Mouse (Mus musculus): ENCODE data around the gene Mtif3. TPM values are rescaled to one million over a fixed set of nuclear protein-coding genes. Genes with fewer than 3 reads are reported as not detected.
"Not testable (repeated sequence)": the region's sequence is repeated elsewhere in the genome, so short reads cannot be mapped to it uniquely, and the experiment has no call there.

Gene Mtif3
- polyA plus RNA-seq, 1 experiment from 2014 or later: 28.5 TPM

DNA sequence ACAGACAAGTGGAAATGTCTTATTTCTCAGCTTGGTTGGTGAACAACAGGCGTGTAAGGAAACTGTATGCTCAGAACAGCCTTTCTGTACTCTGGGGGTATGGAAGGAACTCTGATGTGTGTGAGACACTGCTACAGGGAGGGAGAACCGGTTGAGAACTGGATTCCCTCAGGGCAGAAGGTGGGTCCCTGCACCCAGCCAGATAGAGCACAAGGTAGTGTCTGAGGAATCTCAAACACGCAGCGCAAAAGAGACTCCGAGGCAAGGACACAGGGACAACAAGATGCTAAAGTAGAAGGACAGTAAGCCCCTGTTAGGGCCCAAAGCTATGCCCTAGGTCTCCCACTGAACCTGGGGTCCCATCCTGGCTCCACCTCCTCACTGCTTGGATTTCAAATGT is 36.9 kb downstream of the Mtif3 start:
- Histone ChIP-seq H3K4me3 (replicated peaks; ENCODE audit: low read length) (no peak overlapping the region), H3K27ac (no peak overlapping the region), H3K27me3 (ENCODE audit: control insufficient read depth, insufficient read depth, low read length) (no peaks in the 10 kb centered on the region), H3K4me1 (replicated peaks; ENCODE audit: control insufficient read depth, insufficient read depth, low read length) (no peaks in the 10 kb centered on the region), H3K4me2 (replicated peaks) (no peak overlapping the region), H3K36me3 (replicated peaks; ENCODE audit: control insufficient read depth, insufficient read depth) (no peaks in the 10 kb centered on the region), H3K9ac (no peak overlapping the region), H3K9me3 (ENCODE audit: control insufficient read depth, low read length) (0 out of 2 replicates have a peak, but pooled peaks cover 4% of the 10 kb centered on the region)
- 89% methylated on average over 5 of the region's 5 CpGs for WGBS
- no peak for ATAC-seq (ENCODE audit: low FRiP score)
- no peak for DNase-seq (ENCODE audit: low spot score)

DNA sequence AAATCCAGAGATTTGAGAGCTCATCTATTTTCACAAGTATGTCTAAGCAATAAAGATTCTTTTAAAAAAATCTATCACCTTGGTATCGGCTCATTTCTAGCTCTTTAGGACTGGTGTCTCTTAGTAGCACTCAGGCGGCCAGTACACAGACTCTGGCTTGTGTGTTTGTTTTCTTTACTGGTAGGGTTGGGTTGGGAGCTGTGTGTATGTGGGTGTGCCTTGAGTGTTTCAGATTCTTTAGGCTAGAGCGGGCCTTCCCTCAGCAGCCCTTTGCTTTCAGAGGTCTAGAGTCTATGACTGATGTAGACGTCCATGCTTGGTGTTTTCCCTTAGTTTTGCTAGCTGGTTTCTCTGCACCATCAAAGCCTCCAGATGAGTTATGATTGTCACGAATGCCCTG is 40.1 kb downstream of the Mtif3 start:
- Histone ChIP-seq H3K9me3 (ENCODE audit: control insufficient read depth, low read length) (0 out of 2 replicates have a peak, but pooled peaks cover 4% of the 10 kb centered on the region), H3K36me3 (replicated peaks; ENCODE audit: control insufficient read depth, insufficient read depth) (no peaks in the 10 kb centered on the region), H3K4me3 (replicated peaks; ENCODE audit: low read length) (no peak overlapping the region), H3K4me1 (replicated peaks; ENCODE audit: control insufficient read depth, insufficient read depth, low read length) (peaks cover 9% of the 10 kb centered on the region), H3K27me3 (ENCODE audit: control insufficient read depth, insufficient read depth, low read length) (no peaks in the 10 kb centered on the region), H3K9ac (no peak overlapping the region), H3K27ac (no peak overlapping the region), H3K4me2 (replicated peaks) (no peak overlapping the region)
- no peak for ATAC-seq (ENCODE audit: low FRiP score)
- DNase-seq (ENCODE audit: low spot score): no peak
- 88% methylated on average over 5 of the region's 5 CpGs for WGBS

DNA sequence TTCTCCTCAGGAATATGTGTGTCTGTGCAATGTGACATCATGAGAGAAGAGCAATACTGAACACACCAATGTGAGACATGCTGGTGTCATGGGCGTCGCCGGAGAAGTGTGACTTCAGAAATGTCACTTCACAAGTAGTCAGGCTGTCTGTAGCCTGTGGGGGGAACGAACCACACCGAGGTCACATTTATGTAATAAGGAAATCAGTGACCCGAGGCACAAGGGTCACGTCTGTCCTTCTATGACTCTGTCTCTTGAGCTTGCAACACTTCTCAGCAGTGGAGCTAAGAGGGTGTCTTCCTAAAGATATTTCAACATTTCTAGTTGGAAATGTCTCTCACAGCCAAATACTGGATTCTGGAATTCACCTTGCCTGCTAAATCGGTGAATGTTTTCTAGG is 42.4 kb downstream of the Mtif3 start:
- Histone ChIP-seq H3K9ac (peak overlapping the region; percentile 51; the same call in 1 of the 2 replicates), H3K4me3 (replicated peaks; ENCODE audit: low read length) (peak overlapping the region; percentile 25; the same call in 1 of the 2 replicates), H3K4me1 (replicated peaks; ENCODE audit: control insufficient read depth, insufficient read depth, low read length) (peaks cover 9% of the 10 kb centered on the region), H3K27ac (no peak overlapping the region), H3K36me3 (replicated peaks; ENCODE audit: control insufficient read depth, insufficient read depth) (no peaks in the 10 kb centered on the region), H3K9me3 (ENCODE audit: control insufficient read depth, low read length) (0 out of 2 replicates have a peak, but pooled peaks cover 4% of the 10 kb centered on the region), H3K27me3 (ENCODE audit: control insufficient read depth, insufficient read depth, low read length) (no peaks in the 10 kb centered on the region), H3K4me2 (replicated peaks) (peak overlapping the region; percentile 60)
- 38% methylated on average over 8 of the region's 8 CpGs for WGBS
- DNase-seq (ENCODE audit: low spot score) (no peak), ATAC-seq (ENCODE audit: low FRiP score) (no peak)

DNA sequence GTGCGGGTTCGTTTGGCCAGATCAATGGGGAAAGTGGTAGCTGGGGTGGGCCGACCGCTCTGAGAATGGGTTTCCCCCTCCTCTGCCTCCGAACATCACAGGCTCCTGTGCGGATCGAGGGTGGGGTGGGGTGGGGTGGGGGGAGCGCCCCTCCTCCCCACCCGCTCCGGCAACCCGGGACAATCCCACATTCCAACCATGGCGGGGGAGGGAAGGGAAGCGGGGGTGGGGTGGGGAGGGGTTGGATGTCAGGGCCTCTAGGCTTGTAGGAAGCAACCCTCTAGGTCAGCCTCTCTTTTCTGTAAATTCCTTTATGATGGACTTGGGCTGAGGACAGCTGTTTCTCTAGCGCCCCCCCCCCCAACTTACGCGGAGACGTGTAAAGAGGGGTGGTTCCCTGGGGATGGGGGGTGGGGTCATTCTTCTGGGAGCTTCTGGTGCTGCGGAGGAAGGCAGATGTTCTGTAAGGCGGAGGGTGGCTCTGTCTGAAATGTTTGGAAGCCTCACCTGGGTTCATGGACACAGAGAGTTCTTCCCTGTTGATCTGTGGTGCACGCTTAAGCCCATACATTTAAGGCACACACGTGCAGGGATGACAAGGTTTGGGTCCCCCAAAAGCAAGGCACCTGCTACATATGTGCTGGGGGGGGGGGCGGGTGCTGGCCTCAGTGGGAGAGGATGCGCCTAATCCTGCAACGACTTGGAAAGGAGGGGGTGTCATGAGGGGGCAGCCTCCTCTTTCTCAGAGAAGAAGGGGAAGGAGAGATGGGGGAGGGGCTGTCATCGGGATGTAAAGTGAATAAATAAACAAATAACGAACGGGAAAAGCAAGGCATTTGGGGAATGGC is 43.1 kb downstream of the Mtif3 start:
- Histone ChIP-seq H3K9me3 (ENCODE audit: control insufficient read depth, low read length) (0 out of 2 replicates have a peak, but pooled peaks cover 3% of the 10 kb centered on the region), H3K4me3 (replicated peaks; ENCODE audit: low read length) (peak overlapping the region; percentile 25), H3K4me1 (replicated peaks; ENCODE audit: control insufficient read depth, insufficient read depth, low read length) (peaks cover 9% of the 10 kb centered on the region), H3K27ac (no peak overlapping the region), H3K4me2 (replicated peaks) (peak overlapping the region; percentile 60), H3K9ac (peak overlapping the region; percentile 51), H3K27me3 (ENCODE audit: control insufficient read depth, insufficient read depth, low read length) (no peaks in the 10 kb centered on the region), H3K36me3 (replicated peaks; ENCODE audit: control insufficient read depth, insufficient read depth) (no peaks in the 10 kb centered on the region)
- WGBS: 4% methylated on average over 21 of the region's 27 CpGs
- ATAC-seq (ENCODE audit: low FRiP score) (peak; percentile 48; the same call in 1 of the 2 replicates), DNase-seq (ENCODE audit: low spot score) (peak; percentile 29)

DNA sequence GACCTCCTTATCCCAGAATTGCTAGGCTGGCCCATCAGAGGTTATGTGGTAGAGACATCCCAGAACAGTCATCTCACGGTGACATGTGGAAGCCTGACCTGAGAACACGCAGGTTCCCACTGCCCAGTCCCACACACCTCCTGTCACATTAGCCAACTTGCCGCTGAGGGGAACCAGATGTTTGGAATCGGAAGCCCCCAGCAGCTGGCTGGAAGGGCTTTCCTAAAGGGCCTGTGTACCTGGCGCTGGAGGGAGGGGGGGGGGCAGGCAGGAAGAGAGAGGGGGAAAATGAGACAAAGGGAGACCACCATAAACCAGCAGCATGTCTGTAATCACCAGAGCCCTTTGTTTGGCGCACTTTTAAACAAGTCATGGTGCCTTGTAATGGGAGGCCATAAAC is 43.7 kb downstream of the Mtif3 start:
- DNase-seq (ENCODE audit: low spot score) (no peak), ATAC-seq (ENCODE audit: low FRiP score) (no peak)
- H3K9ac ChIP-seq: peak overlapping the region; percentile 51; the same call in 1 of the 2 replicates

DNA sequence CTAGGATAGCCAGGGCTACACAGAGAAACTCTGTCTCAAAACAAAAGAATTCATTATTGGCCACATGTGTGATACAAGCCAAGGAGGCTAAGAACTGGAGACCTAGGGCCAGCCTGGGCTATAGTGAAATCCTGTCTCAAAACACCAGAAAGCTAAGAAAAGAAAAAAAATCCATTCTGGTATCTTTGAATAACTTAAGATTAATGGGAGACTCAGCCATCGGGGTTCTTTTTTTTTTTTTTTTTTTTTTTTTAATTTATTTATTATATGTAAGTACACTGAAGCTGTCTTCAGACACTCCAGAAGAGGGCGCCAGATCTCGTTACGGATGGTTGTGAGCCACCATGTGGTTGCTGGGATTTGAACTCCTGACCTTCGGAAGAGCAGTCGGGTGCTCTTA is 46.2 kb downstream of the Mtif3 start:
- not testable (repeated sequence) for ATAC-seq (ENCODE audit: low FRiP score); H3K9me3 ChIP-seq (ENCODE audit: control insufficient read depth, low read length); H3K4me1 ChIP-seq (replicated peaks; ENCODE audit: control insufficient read depth, insufficient read depth, low read length); H3K4me2 ChIP-seq (replicated peaks); H3K27me3 ChIP-seq (ENCODE audit: control insufficient read depth, insufficient read depth, low read length); H3K36me3 ChIP-seq (replicated peaks; ENCODE audit: control insufficient read depth, insufficient read depth); H3K4me3 ChIP-seq (replicated peaks; ENCODE audit: low read length); H3K27ac ChIP-seq; DNase-seq (ENCODE audit: low spot score); H3K9ac ChIP-seq
- WGBS: 82% methylated on average over 6 of the region's 6 CpGs

More for the DNA sequence above, 43.7 kb downstream of the Mtif3 start:
- Histone ChIP-seq H3K4me3 (replicated peaks; ENCODE audit: low read length) (peak overlapping the region; percentile 25), H3K27me3 (ENCODE audit: control insufficient read depth, insufficient read depth, low read length) (no peaks in the 10 kb centered on the region), H3K4me2 (replicated peaks) (peak overlapping the region; percentile 60), H3K4me1 (replicated peaks; ENCODE audit: control insufficient read depth, insufficient read depth, low read length) (peaks cover 9% of the 10 kb centered on the region), H3K36me3 (replicated peaks; ENCODE audit: control insufficient read depth, insufficient read depth) (no peaks in the 10 kb centered on the region), H3K27ac (no peak overlapping the region), H3K9me3 (ENCODE audit: control insufficient read depth, low read length) (no peaks in the 10 kb centered on the region)
- WGBS: 22% methylated on average over 6 of the region's 6 CpGs

DNA sequence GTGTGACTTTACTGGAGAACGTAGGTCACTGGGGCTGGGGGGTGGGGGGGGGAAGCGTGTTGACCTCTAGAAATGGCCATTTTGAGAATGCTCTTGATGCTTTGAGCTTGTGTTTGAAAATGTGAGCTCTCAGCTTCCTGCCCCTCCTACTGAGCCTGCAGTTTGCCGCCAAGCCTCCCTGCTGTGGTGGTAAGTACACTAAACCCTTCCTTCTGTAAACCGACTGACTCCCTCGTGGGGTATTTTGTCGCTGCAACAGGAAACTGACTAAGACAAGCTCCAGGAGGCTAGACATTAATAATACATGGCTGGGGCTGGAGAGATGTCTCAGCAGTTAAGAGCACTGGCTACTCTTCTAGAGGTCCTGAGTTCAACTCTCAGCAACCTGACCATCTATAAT is 46.8 kb downstream of the Mtif3 start:
- WGBS: 45% methylated on average over 6 of the region's 6 CpGs
- ATAC-seq (ENCODE audit: low FRiP score): no peak
- H3K9me3 ChIP-seq (ENCODE audit: control insufficient read depth, low read length): no peaks in the 10 kb centered on the region

DNA sequence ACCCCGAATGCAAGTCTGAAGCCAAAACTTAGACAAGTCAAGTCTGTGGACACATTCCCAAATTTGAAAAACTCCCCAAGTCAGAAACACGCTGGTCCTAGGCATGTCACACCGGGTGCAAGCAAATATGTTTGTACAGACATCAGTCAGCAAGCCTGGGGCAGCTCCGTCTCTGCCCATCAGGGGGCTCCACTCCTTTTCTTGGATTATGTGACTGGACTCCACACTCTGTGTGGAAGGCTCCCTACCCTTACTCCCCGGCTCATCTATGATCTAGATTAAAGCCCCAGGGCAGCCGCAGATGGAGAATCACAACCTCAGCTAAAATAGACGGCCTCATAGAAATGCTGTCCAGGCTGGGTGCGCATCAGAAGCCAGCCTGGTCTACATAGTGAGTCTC is 47.3 kb downstream of the Mtif3 start:
- Histone ChIP-seq H3K9me3 (ENCODE audit: control insufficient read depth, low read length) (no peaks in the 10 kb centered on the region), H3K27ac (no peak overlapping the region), H3K4me1 (replicated peaks; ENCODE audit: control insufficient read depth, insufficient read depth, low read length) (peaks cover 9% of the 10 kb centered on the region), H3K36me3 (replicated peaks; ENCODE audit: control insufficient read depth, insufficient read depth) (no peaks in the 10 kb centered on the region), H3K4me2 (replicated peaks) (no peak overlapping the region), H3K9ac (no peak overlapping the region), H3K27me3 (ENCODE audit: control insufficient read depth, insufficient read depth, low read length) (0 out of 2 replicates have a peak, but pooled peaks cover 6% of the 10 kb centered on the region), H3K4me3 (replicated peaks; ENCODE audit: low read length) (no peak overlapping the region)
- no peak for ATAC-seq (ENCODE audit: low FRiP score)
- no peak for DNase-seq (ENCODE audit: low spot score)
- 77% methylated on average over 8 of the region's 8 CpGs for WGBS

More for the DNA sequence above, 46.8 kb downstream of the Mtif3 start:
- no peak overlapping the region for H3K9ac ChIP-seq
- DNase-seq (ENCODE audit: low spot score): no peak
- H3K4me3 ChIP-seq (replicated peaks; ENCODE audit: low read length): no peak overlapping the region
- peaks cover 9% of the 10 kb centered on the region for H3K4me1 ChIP-seq (replicated peaks; ENCODE audit: control insufficient read depth, insufficient read depth, low read length)
- H3K36me3 ChIP-seq (replicated peaks; ENCODE audit: control insufficient read depth, insufficient read depth): no peaks in the 10 kb centered on the region
- H3K4me2 ChIP-seq (replicated peaks): no peak overlapping the region
- H3K27ac ChIP-seq: no peak overlapping the region
- H3K27me3 ChIP-seq (ENCODE audit: control insufficient read depth, insufficient read depth, low read length): 0 out of 2 replicates have a peak, but pooled peaks cover 6% of the 10 kb centered on the region

DNA sequence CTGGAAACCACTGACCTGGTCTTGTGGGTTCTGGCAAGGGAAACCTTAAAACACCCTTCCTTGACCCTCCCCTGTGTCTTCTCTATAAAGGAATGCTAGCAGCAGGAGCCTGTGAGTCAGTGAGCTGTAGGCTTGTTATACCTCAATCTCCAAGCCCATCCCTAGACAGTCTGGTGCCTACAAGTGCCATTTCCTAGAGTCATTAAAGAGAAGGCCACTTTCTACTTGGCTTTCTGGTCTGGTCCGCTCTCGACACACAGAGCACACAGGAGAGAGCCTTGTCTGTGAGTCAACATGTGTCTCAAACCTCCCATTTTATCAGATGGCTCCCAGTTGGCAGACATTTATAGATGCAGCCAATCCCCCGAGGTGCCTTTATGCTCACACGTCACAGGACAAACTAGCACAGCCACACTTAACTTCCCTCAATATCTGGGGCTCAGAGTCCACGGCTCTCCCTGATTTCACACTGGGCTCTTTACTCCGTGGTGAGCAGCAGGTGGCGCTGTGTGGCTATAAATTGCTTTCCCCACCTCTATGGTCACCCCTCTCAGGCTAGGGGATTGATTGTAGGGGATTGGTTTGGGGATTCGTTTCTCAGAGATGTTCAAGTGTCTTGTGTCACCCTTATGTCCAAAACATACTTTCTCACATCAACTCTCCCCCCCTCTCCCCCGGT is 49.4 kb downstream of the Mtif3 start:
- Histone ChIP-seq H3K27ac (no peak overlapping the region), H3K4me1 (replicated peaks; ENCODE audit: control insufficient read depth, insufficient read depth, low read length) (no peaks in the 10 kb centered on the region), H3K4me2 (replicated peaks) (no peak overlapping the region), H3K9ac (no peak overlapping the region), H3K9me3 (ENCODE audit: control insufficient read depth, low read length) (no peaks in the 10 kb centered on the region), H3K36me3 (replicated peaks; ENCODE audit: control insufficient read depth, insufficient read depth) (no peaks in the 10 kb centered on the region), H3K4me3 (replicated peaks; ENCODE audit: low read length) (no peak overlapping the region), H3K27me3 (ENCODE audit: control insufficient read depth, insufficient read depth, low read length) (0 out of 2 replicates have a peak, but pooled peaks cover 6% of the 10 kb centered on the region)
- ATAC-seq (ENCODE audit: low FRiP score): peak; percentile 21; the same call in 1 of the 2 replicates
- 27% methylated on average over 9 of the region's 9 CpGs for WGBS
- DNase-seq (ENCODE audit: low spot score): peak; percentile 78
